Mouse (Mus musculus) erythroblast, embryonic 14.5 days (primary cell): ENCODE measurements around the gene Lefty1.

Experiments
- GATA1 ChIP-seq: IDR thresholded peaks from 2 replicates; pipeline ENCODE4 v1.6.1; 2012; ENCODE audit warnings: low read length, inconsistent platforms, mixed read lengths
- TAL1 ChIP-seq: IDR thresholded peaks from 3 replicates; pipeline ENCODE4 v1.6.1; 2012; ENCODE audit warnings: low read length, inconsistent platforms, mixed read lengths

- TF ChIP-seq GATA1 (no peak), TAL1 (no peak)
These were observed 24.0 kb downstream of the Lefty1 start for GRCm38 (mm10) chr1:180958797-180959196.
